Mouse (Mus musculus) bone marrow, adult 2 months (tissue): ENCODE data around the gene Myrf.

Source experiments
- CTCF ChIP-seq: fragments of 200-500 bp; IDR thresholded peaks from 2 replicates; pipeline ENCODE4 v1.5.1; 2011; ENCODE audit warnings: low read length, control low read depth; ENCODE audit not compliant: control insufficient read depth, insufficient read depth
- POLR2A ChIP-seq: fragments of 200-500 bp; IDR thresholded peaks from 2 replicates; pipeline ENCODE4 v1.6.1; 2011; ENCODE audit warnings: low read depth, mild to moderate bottlenecking, control low read depth, low read length, borderline replicate concordance; ENCODE audit not compliant: control insufficient read depth

- TF ChIP-seq POLR2A: no peak
- no peak for TF ChIP-seq CTCF
Measured at GRCm38 (mm10) chr19:10167112-10167511, 73.4 kb downstream of the Myrf start.
